Mouse (Mus musculus) limb, embryonic 12.5 days (tissue): ENCODE results near the gene AI837181. TPM values are rescaled to one million over a fixed set of nuclear protein-coding genes. Genes with fewer than 3 reads are reported as not detected.
A peak's percentile ranks its signal among the peaks of the same experiment; 100 is the strongest.

Experiments
- ATAC-seq: fragments of 200-750 bp; cut with Nextera tagmentation; 2 replicates; pipeline ENCODE4 v1.8.0; 2017; ENCODE audit warnings: low read depth, moderate TSS enrichment; ENCODE audit not compliant: insufficient number of reproducible peaks, insufficient read depth, low FRiP score, low TSS enrichment
- H3K27ac ChIP-seq: fragments of 300-500 bp; sonication (generic); 2 replicates; pipeline ENCODE4 v1.5.1; 2016; ENCODE audit warnings: mild to moderate bottlenecking, moderate library complexity
- H3K27me3 ChIP-seq: fragments of 300-500 bp; sonication (generic); 2 replicates; pipeline ENCODE4 v1.6.1; 2016; ENCODE audit warnings: mild to moderate bottlenecking, moderate library complexity
- H3K36me3 ChIP-seq: fragments of 300-500 bp; sonication (generic); 2 replicates; pipeline ENCODE4 v1.6.1; 2016; ENCODE audit warnings: mild to moderate bottlenecking, moderate library complexity
- H3K4me1 ChIP-seq: fragments of 300-500 bp; sonication (generic); replicated peaks from 2 replicates; pipeline ENCODE4 v1.6.1; 2016
- H3K4me2 ChIP-seq: fragments of 300-500 bp; sonication (generic); 2 replicates; pipeline ENCODE4 v1.6.1; 2016; ENCODE audit warnings: mild to moderate bottlenecking, moderate library complexity
- H3K4me3 ChIP-seq: fragments of 300-500 bp; sonication (generic); replicated peaks from 2 replicates; pipeline ENCODE4 v1.5.1; 2016; ENCODE audit warnings: mild to moderate bottlenecking
- H3K9ac ChIP-seq: fragments of 300-500 bp; sonication (generic); replicated peaks from 2 replicates; pipeline ENCODE4 v1.6.1; 2016; ENCODE audit warnings: mild to moderate bottlenecking, moderate library complexity
- H3K9me3 ChIP-seq: fragments of 300-500 bp; sonication (generic); 2 replicates; pipeline ENCODE4 v1.6.1; 2016; ENCODE audit warnings: mild to moderate bottlenecking, moderate library complexity
- WGBS: fragments of 180-500 bp; shearing (Covaris S2); methylation state at CpG from one replicate; pipeline ENCODE4 v1.1.7; 2016; 5-methylcytosine and 5-hydroxymethylcytosine counted together
- polyA plus RNA-seq: library from polyadenylated mRNA; unstranded; fragments of >200 nt; fragmentation: Nextera tagmentation; extraction: Ambion mirVana; gene quantifications from 2 replicates; pipeline ENCODE4 v1.2.1, GENCODE M21; 2016

Gene AI837181
- polyA plus RNA-seq, 1 experiment from 2014 or later: 65.0 TPM

GRCm38 (mm10) chr19:5418750-5419466, 6.0 kb upstream of the AI837181 start:
- H3K4me2 ChIP-seq: no peak overlapping the region
- ATAC-seq: no peak
- H3K4me3 ChIP-seq: no peak overlapping the region
- H3K27ac ChIP-seq: no peak overlapping the region
- whole genome bisulfite sequencing: 96% methylated on average over 8 of the region's 8 CpGs
- H3K4me1 ChIP-seq: peaks cover 10% of the 10 kb centered on the region
- H3K9me3 ChIP-seq: no peaks in the 10 kb centered on the region
- peaks cover 60% of the 10 kb centered on the region for H3K36me3 ChIP-seq
- H3K9ac ChIP-seq: no peak overlapping the region
- H3K27me3 ChIP-seq: no peaks in the 10 kb centered on the region

- H3K27ac ChIP-seq: no peak overlapping the region
- H3K4me3 ChIP-seq: no peak overlapping the region
- ATAC-seq: no peak
- no peaks in the 10 kb centered on the region for H3K9me3 ChIP-seq
- 93% methylated on average over 9 of the region's 9 CpGs for WGBS
- H3K36me3 ChIP-seq: peaks cover 60% of the 10 kb centered on the region
- H3K4me2 ChIP-seq: no peak overlapping the region
- H3K4me1 ChIP-seq: peaks cover 11% of the 10 kb centered on the region
- no peaks in the 10 kb centered on the region for H3K27me3 ChIP-seq
- H3K9ac ChIP-seq: no peak overlapping the region
Measured at GRCm38 (mm10) chr19:5419630-5420029, 5.3 kb upstream of the AI837181 start.

DNA sequence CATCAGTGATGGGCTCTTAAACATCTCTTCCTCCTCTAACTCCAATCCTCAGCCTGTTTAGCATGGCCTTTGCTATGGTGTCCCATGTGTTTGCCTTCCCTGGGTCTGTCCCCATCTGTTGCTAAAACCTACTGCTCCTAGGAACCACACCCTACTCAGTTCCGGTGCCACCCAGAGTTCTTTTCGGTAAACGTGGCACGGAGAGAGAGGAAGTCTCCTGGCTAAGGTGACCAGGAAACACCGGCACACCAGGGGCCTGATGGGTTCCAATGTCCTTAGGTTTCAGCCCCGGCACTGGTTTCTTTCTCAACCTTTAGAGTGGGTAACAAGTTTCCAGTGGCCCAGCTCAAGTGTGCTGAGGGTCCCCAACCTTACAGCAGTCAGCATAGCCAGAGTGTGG, 4.4 kb upstream of the AI837181 start:
- Histone ChIP-seq H3K36me3 (peaks cover 60% of the 10 kb centered on the region), H3K9me3 (no peaks in the 10 kb centered on the region), H3K4me2 (no peak overlapping the region), H3K4me1 (peaks cover 11% of the 10 kb centered on the region), H3K9ac (no peak overlapping the region), H3K4me3 (no peak overlapping the region), H3K27ac (no peak overlapping the region), H3K27me3 (no peaks in the 10 kb centered on the region)
- WGBS: 93% methylated on average over 6 of the region's 6 CpGs
- ATAC-seq: no peak

DNA sequence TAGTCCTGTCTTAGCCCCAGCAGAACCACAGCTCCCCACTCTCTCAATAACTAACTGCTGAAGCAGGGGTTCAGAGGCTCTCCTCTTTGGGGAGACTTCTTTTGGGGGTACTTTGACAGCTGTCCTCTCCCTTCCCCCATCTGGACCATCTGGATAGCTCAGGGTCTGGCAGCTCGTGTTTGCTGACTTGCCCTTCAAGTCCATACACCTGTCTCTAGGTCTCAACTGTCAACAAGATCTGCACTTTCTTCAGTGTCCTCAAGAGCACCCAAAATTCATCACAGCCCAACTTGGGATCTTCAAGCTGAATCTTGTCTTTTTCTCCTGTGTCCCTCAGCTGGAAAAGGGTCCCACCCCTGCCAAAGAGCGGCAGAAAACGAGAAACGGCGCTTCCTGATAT, 3.2 kb upstream of the AI837181 start:
- 87% methylated on average over 5 of the region's 5 CpGs for WGBS
- no peak overlapping the region for H3K9ac ChIP-seq

GRCm38 (mm10) chr19:5422267-5422666, 2.7 kb upstream of the AI837181 start:
- no peak overlapping the region for H3K9ac ChIP-seq
- H3K4me3 ChIP-seq: no peak overlapping the region
- no peak for ATAC-seq
- peaks cover 71% of the 10 kb centered on the region for H3K36me3 ChIP-seq
- no peak overlapping the region for H3K27ac ChIP-seq
- H3K4me2 ChIP-seq: no peak overlapping the region
- H3K27me3 ChIP-seq: no peaks in the 10 kb centered on the region
- H3K4me1 ChIP-seq: peaks cover 27% of the 10 kb centered on the region
- H3K9me3 ChIP-seq: no peaks in the 10 kb centered on the region
- WGBS: 89% methylated on average over 10 of the region's 10 CpGs

More for the DNA sequence above, 3.2 kb upstream of the AI837181 start:
- no peak overlapping the region for H3K4me2 ChIP-seq
- H3K4me1 ChIP-seq: peaks cover 23% of the 10 kb centered on the region
- H3K36me3 ChIP-seq: peaks cover 68% of the 10 kb centered on the region
- H3K27ac ChIP-seq: no peak overlapping the region
- H3K9me3 ChIP-seq: no peaks in the 10 kb centered on the region
- no peak overlapping the region for H3K4me3 ChIP-seq
- ATAC-seq: no peak
- H3K27me3 ChIP-seq: no peaks in the 10 kb centered on the region

GRCm38 (mm10) chr19:5422895-5423443, 2.0 kb upstream of the AI837181 start:
- Histone ChIP-seq H3K4me1 (peaks cover 27% of the 10 kb centered on the region), H3K9ac (no peak overlapping the region), H3K4me2 (peak overlapping the region; percentile 73), H3K27ac (no peak overlapping the region), H3K27me3 (no peaks in the 10 kb centered on the region), H3K4me3 (peak overlapping the region; percentile 87; the same call in 1 of the 2 replicates), H3K36me3 (peaks cover 68% of the 10 kb centered on the region), H3K9me3 (no peaks in the 10 kb centered on the region)
- ATAC-seq: no peak
- WGBS: 87% methylated on average over 9 of the region's 9 CpGs

- ATAC-seq: no peak
- H3K36me3 ChIP-seq: peaks cover 68% of the 10 kb centered on the region
- WGBS: 72% methylated on average over 12 of the region's 12 CpGs
Measured at GRCm38 (mm10) chr19:5423561-5423960, 1.4 kb upstream of the AI837181 start.

GRCm38 (mm10) chr19:5424092-5424781, 707 bp upstream of the AI837181 start:
- Histone ChIP-seq H3K4me3 (peak overlapping the region; percentile 87), H3K4me2 (peak overlapping the region; percentile 73), H3K9ac (peak overlapping the region; percentile 83), H3K27ac (peak overlapping the region; percentile 90), H3K4me1 (peaks cover 27% of the 10 kb centered on the region), H3K36me3 (peaks cover 71% of the 10 kb centered on the region), H3K27me3 (no peaks in the 10 kb centered on the region), H3K9me3 (no peaks in the 10 kb centered on the region)
- 2% methylated on average over 30 of the region's 48 CpGs for WGBS
- peak; percentile 41 for ATAC-seq

More at GRCm38 (mm10) chr19:5423561-5423960, 1.4 kb upstream of the AI837181 start:
- Histone ChIP-seq H3K4me2 (peak overlapping the region; percentile 73), H3K9ac (peak overlapping the region; percentile 83), H3K4me1 (peaks cover 27% of the 10 kb centered on the region), H3K27me3 (no peaks in the 10 kb centered on the region), H3K27ac (peak overlapping the region; percentile 90), H3K9me3 (no peaks in the 10 kb centered on the region), H3K4me3 (peak overlapping the region; percentile 87)

DNA sequence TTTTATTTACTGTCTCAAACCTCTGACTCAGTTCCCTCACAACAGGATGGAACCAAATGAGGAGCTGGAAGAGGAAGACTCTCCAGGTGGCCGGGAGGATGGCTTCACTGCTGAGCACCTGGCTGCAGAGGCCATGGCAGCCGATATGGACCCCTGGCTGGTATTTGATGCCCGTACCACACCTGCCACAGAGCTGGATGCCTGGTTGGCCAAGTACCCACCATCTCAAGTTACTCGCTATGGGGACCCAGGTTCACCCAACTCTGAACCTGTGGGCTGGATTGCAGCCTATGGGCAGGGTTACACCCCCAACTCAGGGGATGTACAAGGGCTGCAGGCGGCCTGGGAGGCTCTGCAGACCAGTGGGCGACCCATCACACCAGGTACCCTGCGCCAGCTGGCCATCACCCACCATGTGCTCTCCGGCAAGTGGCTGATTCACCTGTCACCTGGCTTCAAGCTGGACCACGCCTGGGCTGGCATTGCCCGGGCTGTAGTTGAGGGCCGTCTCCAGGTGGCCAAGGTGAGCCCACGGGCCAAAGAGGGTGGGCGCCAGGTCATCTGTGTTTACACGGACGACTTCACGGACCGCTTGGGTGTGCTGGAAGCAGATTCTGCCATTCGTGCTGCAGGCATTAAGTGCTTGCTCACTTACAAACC, 1.1 kb downstream of the AI837181 start:
- peak overlapping the region; percentile 86; the same call in 1 of the 2 replicates for H3K27ac ChIP-seq

GRCm38 (mm10) chr19:5426640-5427290, 1.8 kb downstream of the AI837181 start:
- H3K4me3 ChIP-seq: peak overlapping the region; percentile 87; the same call in 1 of the 2 replicates
- H3K4me1 ChIP-seq: peaks cover 27% of the 10 kb centered on the region
- H3K27ac ChIP-seq: no peak overlapping the region
- peak overlapping the region; percentile 73 for H3K4me2 ChIP-seq
- 92% methylated on average over 13 of the region's 13 CpGs for WGBS
- no peak for ATAC-seq
- H3K36me3 ChIP-seq: peaks cover 58% of the 10 kb centered on the region
- no peaks in the 10 kb centered on the region for H3K9me3 ChIP-seq
- H3K27me3 ChIP-seq: no peaks in the 10 kb centered on the region
- peak overlapping the region; percentile 37; the same call in 1 of the 2 replicates for H3K9ac ChIP-seq

More for the DNA sequence above, 1.1 kb downstream of the AI837181 start:
- H3K27me3 ChIP-seq: no peaks in the 10 kb centered on the region
- peaks cover 27% of the 10 kb centered on the region for H3K4me1 ChIP-seq
- peak overlapping the region; percentile 87 for H3K4me3 ChIP-seq
- peaks cover 65% of the 10 kb centered on the region for H3K36me3 ChIP-seq
- 89% methylated on average over 18 of the region's 18 CpGs for WGBS
- H3K9me3 ChIP-seq: no peaks in the 10 kb centered on the region
- H3K9ac ChIP-seq: peak overlapping the region; percentile 95
- ATAC-seq: no peak
- peak overlapping the region; percentile 73 for H3K4me2 ChIP-seq
